Mouse (Mus musculus): Measurements from ENCODE around the gene Nfatc2.

DNA sequence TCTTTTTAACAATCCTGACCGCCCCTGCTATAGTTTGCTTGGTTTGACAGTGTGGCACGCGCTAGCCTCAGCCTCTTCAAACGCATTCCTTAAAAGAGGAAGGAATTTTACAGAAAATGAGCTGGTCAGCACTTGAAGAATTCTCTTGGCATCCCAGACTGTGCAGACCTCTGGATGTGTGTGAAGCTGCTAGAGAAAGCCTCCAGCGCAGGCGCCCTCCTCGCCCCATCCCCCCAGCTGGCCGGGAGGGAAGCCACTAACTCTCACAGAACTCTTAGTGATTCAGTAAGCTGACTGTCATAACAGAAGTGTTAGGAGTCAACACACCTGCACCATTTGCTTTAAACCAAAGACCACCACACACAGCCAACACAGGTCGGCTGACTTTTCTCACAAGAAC is 23.3 kb downstream of the Nfatc2 start:
- TF ChIP-seq CTCF (IDR thresholded peaks at IDR 0.05; ENCODE audit: borderline replicate concordance, control insufficient read depth, extremely low read depth, insufficient read depth, low read length, poor library complexity) (no peak), POLR2A (IDR thresholded peaks at IDR 0.05; ENCODE audit: control insufficient read depth, extremely low read depth, insufficient read depth, low read length, poor library complexity) (no peak)
